Mouse (Mus musculus): ENCODE data around the gene Med20. TPM values are rescaled to one million over a fixed set of nuclear protein-coding genes. Genes with fewer than 3 reads are reported as not detected.
A peak's percentile ranks its signal among the peaks of the same experiment; 100 is the strongest.

The Med20 gene
- polyA plus RNA-seq, 2 experiments, result 23.1 to 23.2 TPM

GRCm38 (mm10) chr17:47574830-47575229 is 36.6 kb upstream of the Med20 start:
- DNase-seq (ENCODE audit: low read depth in 3 of 3, low spot score in 3 of 3) (no peak), ATAC-seq (ENCODE audit: insufficient read depth) (no peak)
- H3K27ac ChIP-seq, result no peak overlapping the region
- H3K4me1 ChIP-seq (replicated peaks; ENCODE audit: control insufficient read depth in 2 of 2, insufficient read depth in 2 of 2, low read length in 1 of 2), result peaks cover 15 to 16% of the 10 kb centered on the region in 2 experiments
- no peak overlapping the region for H3K4me2 ChIP-seq (ENCODE audit: low read depth)
- 68% methylated on average over 11 of the region's 11 CpGs for WGBS (ENCODE audit: insufficient replicate concordance)
- no peak overlapping the region; the same call in 1 of the 2 replicates for H3K9ac ChIP-seq (replicated peaks)
- H3K27me3 ChIP-seq (ENCODE audit: control insufficient read depth, insufficient read depth, low read length), result no peaks in the 10 kb centered on the region
- H3K36me3 ChIP-seq (replicated peaks; ENCODE audit: control insufficient read depth, insufficient read depth, low read depth), result no peaks in the 10 kb centered on the region
- no peak overlapping the region for H3K4me3 ChIP-seq (ENCODE audit: insufficient read depth in 1 of 2, low read depth in 2 of 2, low read length in 2 of 2)
- H3K9me3 ChIP-seq (ENCODE audit: control insufficient read depth, low read length), result no peaks in the 10 kb centered on the region
- no peak for TF ChIP-seq CTCF (IDR thresholded peaks at IDR 0.05; ENCODE audit: low read depth)
- TF ChIP-seq EP300 (IDR thresholded peaks at IDR 0.05; ENCODE audit: low read depth), result no peak

GRCm38 (mm10) chr17:47578655-47579054 is 32.7 kb upstream of the Med20 start:
- Histone ChIP-seq H3K9me3 (ENCODE audit: control insufficient read depth, low read length) (no peaks in the 10 kb centered on the region), H3K9ac (replicated peaks) (no peak overlapping the region), H3K27me3 (ENCODE audit: control insufficient read depth, insufficient read depth, low read length) (no peaks in the 10 kb centered on the region), H3K4me1 (replicated peaks; ENCODE audit: control insufficient read depth in 2 of 2, insufficient read depth in 2 of 2, low read length in 1 of 2) (peaks cover 15 to 16% of the 10 kb centered on the region in 2 experiments), H3K4me2 (ENCODE audit: low read depth) (peak overlapping the region; percentile 30), H3K36me3 (replicated peaks; ENCODE audit: control insufficient read depth, insufficient read depth, low read depth) (no peaks in the 10 kb centered on the region), H3K4me3 (ENCODE audit: insufficient read depth in 1 of 2, low read depth in 2 of 2, low read length in 2 of 2) (no peak overlapping the region), H3K27ac (peak overlapping the region; percentile 74)
- 33% methylated on average over 6 of the region's 6 CpGs for WGBS (ENCODE audit: insufficient replicate concordance)
- DNase-seq (ENCODE audit: low read depth in 3 of 3, low spot score in 3 of 3) (peak; percentile 70 to 83 (median 80)), ATAC-seq (ENCODE audit: insufficient read depth) (peak; percentile 90)
- no peak for TF ChIP-seq CTCF (IDR thresholded peaks at IDR 0.05; ENCODE audit: low read depth)
- TF ChIP-seq EP300 (IDR thresholded peaks at IDR 0.05; ENCODE audit: low read depth), result peak; percentile 94

GRCm38 (mm10) chr17:47580962-47581361 is 30.4 kb upstream of the Med20 start:
- TF ChIP-seq CTCF (IDR thresholded peaks at IDR 0.05; ENCODE audit: low read depth) (no peak), EP300 (IDR thresholded peaks at IDR 0.05; ENCODE audit: low read depth) (no peak)
- WGBS (ENCODE audit: insufficient replicate concordance), result 86% methylated on average over 4 of the region's 4 CpGs
- ATAC-seq (ENCODE audit: insufficient read depth) (no peak), DNase-seq (ENCODE audit: low read depth in 3 of 3, low spot score in 3 of 3) (no peak)
- H3K27me3 ChIP-seq (ENCODE audit: control insufficient read depth, insufficient read depth, low read length), result no peaks in the 10 kb centered on the region
- H3K4me2 ChIP-seq (ENCODE audit: low read depth), result no peak overlapping the region
- no peak overlapping the region for H3K27ac ChIP-seq
- no peaks in the 10 kb centered on the region for H3K9me3 ChIP-seq (ENCODE audit: control insufficient read depth, low read length)
- no peak overlapping the region for H3K4me3 ChIP-seq (ENCODE audit: insufficient read depth in 1 of 2, low read depth in 2 of 2, low read length in 2 of 2)
- H3K9ac ChIP-seq (replicated peaks), result no peak overlapping the region
- no peaks in the 10 kb centered on the region for H3K36me3 ChIP-seq (replicated peaks; ENCODE audit: control insufficient read depth, insufficient read depth, low read depth)
- H3K4me1 ChIP-seq (replicated peaks; ENCODE audit: control insufficient read depth in 2 of 2, insufficient read depth in 2 of 2, low read length in 1 of 2), result peaks cover 16% of the 10 kb centered on the region in 2 experiments

GRCm38 (mm10) chr17:47588517-47588916 is 22.9 kb upstream of the Med20 start:
- WGBS (ENCODE audit: insufficient replicate concordance), result 83% methylated on average over 8 of the region's 8 CpGs
- Histone ChIP-seq H3K27ac (no peak overlapping the region), H3K9ac (replicated peaks) (no peak overlapping the region), H3K9me3 (ENCODE audit: control insufficient read depth, low read length) (no peaks in the 10 kb centered on the region), H3K4me3 (ENCODE audit: insufficient read depth in 1 of 2, low read depth in 2 of 2, low read length in 2 of 2) (no peak overlapping the region), H3K4me1 (replicated peaks; ENCODE audit: control insufficient read depth in 2 of 2, insufficient read depth in 2 of 2, low read length in 1 of 2) (peaks cover 22 to 27% of the 10 kb centered on the region in 2 experiments), H3K36me3 (replicated peaks; ENCODE audit: control insufficient read depth, insufficient read depth, low read depth) (no peaks in the 10 kb centered on the region), H3K4me2 (ENCODE audit: low read depth) (no peak overlapping the region), H3K27me3 (ENCODE audit: control insufficient read depth, insufficient read depth, low read length) (no peaks in the 10 kb centered on the region)
- TF ChIP-seq EP300 (IDR thresholded peaks at IDR 0.05; ENCODE audit: low read depth), result no peak
- TF ChIP-seq CTCF (IDR thresholded peaks at IDR 0.05; ENCODE audit: low read depth), result no peak
- ATAC-seq (ENCODE audit: insufficient read depth), result no peak
- DNase-seq (ENCODE audit: low read depth in 3 of 3, low spot score in 3 of 3), result no peak

GRCm38 (mm10) chr17:47591073-47591472 is 20.3 kb upstream of the Med20 start:
- 12% methylated on average over 3 of the region's 3 CpGs for WGBS (ENCODE audit: insufficient replicate concordance)
- no peaks in the 10 kb centered on the region for H3K27me3 ChIP-seq (ENCODE audit: control insufficient read depth, insufficient read depth, low read length)
- DNase-seq (ENCODE audit: low read depth in 3 of 3, low spot score in 3 of 3) (no peak), ATAC-seq (ENCODE audit: insufficient read depth) (no peak)
- H3K9me3 ChIP-seq (ENCODE audit: control insufficient read depth, low read length), result no peaks in the 10 kb centered on the region
- peaks cover 22 to 27% of the 10 kb centered on the region in 2 experiments for H3K4me1 ChIP-seq (replicated peaks; ENCODE audit: control insufficient read depth in 2 of 2, insufficient read depth in 2 of 2, low read length in 1 of 2)
- H3K27ac ChIP-seq, result peak overlapping the region; percentile 21; the same call in 1 of the 2 replicates
- peaks cover 10% of the 10 kb centered on the region for H3K36me3 ChIP-seq (replicated peaks; ENCODE audit: control insufficient read depth, insufficient read depth, low read depth)
- no peak overlapping the region for H3K4me3 ChIP-seq (ENCODE audit: insufficient read depth in 1 of 2, low read depth in 2 of 2, low read length in 2 of 2)
- no peak overlapping the region for H3K4me2 ChIP-seq (ENCODE audit: low read depth)
- no peak overlapping the region; the same call in 1 of the 2 replicates for H3K9ac ChIP-seq (replicated peaks)
- no peak for TF ChIP-seq EP300 (IDR thresholded peaks at IDR 0.05; ENCODE audit: low read depth)
- no peak for TF ChIP-seq CTCF (IDR thresholded peaks at IDR 0.05; ENCODE audit: low read depth)

Measured in liver, embryonic 14.5 days (tissue).